Mouse (Mus musculus) brain, embryonic 14.5 days (tissue): ENCODE measurements at regions not wholly inside any gene's neighbourhood (a gene's known extent, or its start where the extent isn't known, plus 50 kb on each side); places are given as distances from the start of the nearest gene placed in this dataset.

Experiments used
- CTCF ChIP-seq: fragments of 200-500 bp; IDR thresholded peaks from 2 replicates; pipeline ENCODE4 v1.5.1; 2012; ENCODE audit warnings: inconsistent platforms, mild to moderate bottlenecking, moderate library complexity, borderline replicate concordance; ENCODE audit not compliant: insufficient read depth, insufficient read length; ENCODE audit errors: extremely low read depth
- POLR2A ChIP-seq: fragments of 200-500 bp; IDR thresholded peaks from 2 replicates; pipeline ENCODE4 v1.6.1; 2012; ENCODE audit warnings: mild to moderate bottlenecking, inconsistent platforms, borderline replicate concordance; ENCODE audit not compliant: poor library complexity, insufficient read depth, insufficient read length, severe bottlenecking; ENCODE audit errors: extremely low read depth

- TF ChIP-seq CTCF (no peak), POLR2A (no peak)
Observed at GRCm38 (mm10) chr11:26821091-26821490, 227.3 kb upstream of the Vrk2 start.
